Mouse (Mus musculus) lung, postnatal 0 days (tissue): ENCODE results near the gene Gm39115.

Experiments used
- CTCF ChIP-seq: IDR thresholded peaks from 2 replicates; pipeline ENCODE4 v1.5.1; 2016; ENCODE audit warnings: antibody characterized with exemption, mild to moderate bottlenecking
- EP300 ChIP-seq: IDR thresholded peaks from 2 replicates; pipeline ENCODE4 v1.6.1; 2016; ENCODE audit warnings: antibody characterized with exemption, mild to moderate bottlenecking, control low read depth

GRCm38 (mm10) chr7:142095183-142095931, 40.5 kb downstream of the Gm39115 start, which contains the start of gene Dusp8:
- TF ChIP-seq CTCF (peak; percentile 64), EP300 (no peak)
